Mouse (Mus musculus) CH12.LX (cell line): ENCODE results near the gene Tcf7l1. TPM values are rescaled to one million over a fixed set of nuclear protein-coding genes. Genes with fewer than 3 reads are reported as not detected.

Experiments
- DNase-seq: peaks from one replicate; pipeline ENCODE4 v3.0.0-alpha.2; 2013; ENCODE audit errors: extremely low read depth
- H3K27ac ChIP-seq: 2 replicates; pipeline ENCODE4 v1.5.1; 2012; ENCODE audit warnings: low read depth, mild to moderate bottlenecking, control low read depth, moderate library complexity; ENCODE audit not compliant: insufficient read depth
- H3K27me3 ChIP-seq: replicated peaks from 2 replicates; pipeline ENCODE3; 2012; ENCODE audit warnings: inconsistent platforms
- H3K36me3 ChIP-seq, 2 experiments: replicated peaks in 1 of 2; 2 replicates each; pipeline versions ENCODE3 to v1.6.1; 2012; ENCODE audit warnings: inconsistent platforms in 1 of 2, low read length in 1 of 2, mild to moderate bottlenecking in 1 of 2, mixed read lengths in 1 of 2, moderate library complexity in 1 of 2; ENCODE audit not compliant: control insufficient read depth in 1 of 2, insufficient read depth in 1 of 2
- H3K4me1 ChIP-seq, 2 experiments: 2 replicates each; pipeline ENCODE4 v1.6.1; 2012; ENCODE audit warnings: inconsistent platforms in 1 of 2, moderate library complexity in 1 of 2; ENCODE audit not compliant: insufficient read depth in 2 of 2, control insufficient read depth in 1 of 2
- H3K4me2 ChIP-seq: 2 replicates; pipeline ENCODE4 v1.6.1; 2012; ENCODE audit warnings: low read depth, mild to moderate bottlenecking, control low read depth; ENCODE audit not compliant: poor library complexity, insufficient read depth, severe bottlenecking
- H3K4me3 ChIP-seq, 3 experiments: fragments of 150-350 bp in 1 of 3; sonication (generic) in 1 of 3; replicated peaks in 1 of 3; 2 replicates each; pipeline versions ENCODE3 to v1.5.1; 2011 to 2012; ENCODE audit warnings: low read depth in 2 of 3, low read length in 2 of 3, mild to moderate bottlenecking in 2 of 3, moderate library complexity in 2 of 3, control low read depth in 1 of 3, improper control_type of control experiment in 1 of 3, inconsistent platforms in 1 of 3, mixed read lengths in 1 of 3; ENCODE audit not compliant: poor library complexity in 1 of 3
- H3K79me2 ChIP-seq: replicated peaks from 2 replicates; pipeline ENCODE4 v1.6.1; 2012; ENCODE audit warnings: mild to moderate bottlenecking, moderate library complexity; ENCODE audit not compliant: control insufficient read depth, poor library complexity, insufficient read depth, severe bottlenecking; ENCODE audit errors: extremely low read depth
- H3K9ac ChIP-seq: 2 replicates; pipeline ENCODE4 v1.6.1; 2012; ENCODE audit warnings: low read depth, mild to moderate bottlenecking, control low read depth, moderate library complexity; ENCODE audit not compliant: insufficient read depth
- H3K9me3 ChIP-seq: replicated peaks from 2 replicates; pipeline ENCODE3; 2012; ENCODE audit warnings: low read length, inconsistent platforms, mixed read lengths
- CHD1 ChIP-seq: IDR thresholded peaks from 2 replicates; pipeline ENCODE4 v1.6.1; 2012; ENCODE audit warnings: low read depth, low read length, improper control_type of control experiment, inconsistent platforms
- CTCF ChIP-seq, 2 experiments: IDR thresholded peaks in 1 of 2; conservative IDR thresholded peaks in 1 of 2; 2 replicates each; pipeline ENCODE4 v1.5.1; 2011 to 2012; ENCODE audit warnings: low read depth in 2 of 2, low read length in 2 of 2, improper control_type of control experiment in 1 of 2, inconsistent platforms in 1 of 2, mild to moderate bottlenecking in 1 of 2, moderate library complexity in 1 of 2
- EP300 ChIP-seq: IDR thresholded peaks from 2 replicates; pipeline ENCODE4 v1.6.1; 2011; ENCODE audit warnings: low read length, improper control_type of control experiment
- GABPA ChIP-seq: IDR thresholded peaks from 2 replicates; pipeline ENCODE4 v1.6.1; 2012; ENCODE audit warnings: low read depth, low read length, improper control_type of control experiment, inconsistent platforms; ENCODE audit not compliant: insufficient replicate concordance
- HCFC1 ChIP-seq: IDR thresholded peaks from 2 replicates; pipeline ENCODE4 v1.6.1; 2012; ENCODE audit warnings: low read depth, mild to moderate bottlenecking, inconsistent platforms, low read length, improper control_type of control experiment
- IRF4 ChIP-seq: IDR thresholded peaks from 2 replicates; pipeline ENCODE4 v1.6.1; 2014; ENCODE audit warnings: low read depth, mild to moderate bottlenecking, inconsistent platforms, low read length, improper control_type of control experiment
- JUND ChIP-seq: conservative IDR thresholded peaks from 2 replicates; pipeline ENCODE4 v1.6.1; 2011; ENCODE audit warnings: low read depth, low read length, improper control_type of control experiment
- KAT2A ChIP-seq: IDR thresholded peaks from 2 replicates; pipeline ENCODE4 v1.6.1; 2012; ENCODE audit warnings: low read length, improper control_type of control experiment, inconsistent platforms; ENCODE audit not compliant: insufficient replicate concordance
- MAFK ChIP-seq: IDR thresholded peaks from 2 replicates; pipeline ENCODE4 v1.6.1; 2011; ENCODE audit warnings: low read length, improper control_type of control experiment; ENCODE audit not compliant: insufficient replicate concordance
- MAX ChIP-seq: IDR thresholded peaks from 2 replicates; pipeline ENCODE4 v1.6.1; 2011; ENCODE audit warnings: low read length, improper control_type of control experiment
- MXI1 ChIP-seq: IDR thresholded peaks from 2 replicates; pipeline ENCODE4 v1.6.1; 2011; ENCODE audit warnings: mild to moderate bottlenecking, low read depth, low read length, improper control_type of control experiment
- MYC ChIP-seq: IDR thresholded peaks from 2 replicates; pipeline ENCODE4 v1.6.1; 2011; ENCODE audit warnings: low read depth, mild to moderate bottlenecking, improper control_type of control experiment, low read length
- NELFE ChIP-seq: IDR thresholded peaks from 2 replicates; pipeline ENCODE4 v1.6.1; 2011; ENCODE audit warnings: low read depth, low read length, improper control_type of control experiment
- POLR2AphosphoS2 ChIP-seq: IDR thresholded peaks from 2 replicates; pipeline ENCODE4 v1.6.1; 2011; ENCODE audit warnings: low read depth, low read length, improper control_type of control experiment
- RCOR1 ChIP-seq: conservative IDR thresholded peaks from 2 replicates; pipeline ENCODE4 v1.6.1; 2012; ENCODE audit warnings: low read depth, mild to moderate bottlenecking, inconsistent platforms, low read length, improper control_type of control experiment
- SIN3A ChIP-seq: IDR thresholded peaks from 2 replicates; pipeline ENCODE4 v1.6.1; 2012; ENCODE audit warnings: low read length, improper control_type of control experiment, inconsistent platforms
- SMC3 ChIP-seq: IDR thresholded peaks from 2 replicates; pipeline ENCODE4 v1.6.1; 2011; ENCODE audit warnings: low read depth, low read length, improper control_type of control experiment
- TCF12 ChIP-seq: IDR thresholded peaks from 2 replicates; pipeline ENCODE4 v1.6.1; 2014; ENCODE audit warnings: low read depth, mild to moderate bottlenecking, inconsistent platforms, low read length, improper control_type of control experiment
- USF1 ChIP-seq: IDR thresholded peaks from 2 replicates; pipeline ENCODE4 v1.6.1; 2014; ENCODE audit warnings: low read depth, mild to moderate bottlenecking, inconsistent platforms, low read length, improper control_type of control experiment
- USF2 ChIP-seq: conservative IDR thresholded peaks from 2 replicates; pipeline ENCODE4 v1.6.1; 2011; ENCODE audit warnings: low read depth, low read length, improper control_type of control experiment
- ZKSCAN1 ChIP-seq: IDR thresholded peaks from 2 replicates; pipeline ENCODE4 v1.6.1; 2012; ENCODE audit warnings: low read depth, inconsistent platforms, low read length, improper control_type of control experiment, borderline replicate concordance
- ZMIZ1 ChIP-seq: IDR thresholded peaks from 2 replicates; pipeline ENCODE4 v1.6.1; 2012; ENCODE audit warnings: low read depth, mild to moderate bottlenecking, inconsistent platforms, low read length, improper control_type of control experiment
- ZNF384 ChIP-seq: IDR thresholded peaks from 2 replicates; pipeline ENCODE4 v1.6.1; 2012; ENCODE audit warnings: low read depth, low read length, improper control_type of control experiment, inconsistent platforms
- dilution Hi-C: fragments of 300-500 bp; cut with MboI; formaldehyde crosslinking; loops from 2 replicates; pipeline ENCODE4 v1.14.3; 2020; ENCODE audit warnings: low sequenced_read_pairs; ENCODE audit not compliant: extremely low pct_unique_long_range_greater_than_20kb, extremely low pct_ligation_motif_present
- in situ Hi-C: fragments of 300-500 bp; cut with MboI; formaldehyde crosslinking; loops from 3 replicates; pipeline ENCODE4 v1.14.3; 2019; ENCODE audit warnings: low sequenced_read_pairs, low pct_ligation_motif_present, low pct_unique_long_range_greater_than_20kb, mixed read lengths
- polyA plus RNA-seq: library from polyadenylated mRNA; unstranded; fragments of >175 nt; gene quantifications from 2 replicates; pipeline ENCODE4 v1.2.1, GENCODE M21; 2012; ENCODE audit warnings: low read depth; ENCODE audit not compliant: insufficient read length
- total RNA-seq, 2 experiments: library from RNA; depleted of rRNA; stranded (reverse); fragments of 300-350 nt in 1 of 2; fragments of >200 nt in 1 of 2; gene quantifications; 2 replicates each; pipeline ENCODE4 v1.2.3; 2012 to 2014

Tcf7l1 gene
- total and polyA plus RNA-seq, 3 experiments = 0.13 to 9.9 (median 0.47) TPM

DNA sequence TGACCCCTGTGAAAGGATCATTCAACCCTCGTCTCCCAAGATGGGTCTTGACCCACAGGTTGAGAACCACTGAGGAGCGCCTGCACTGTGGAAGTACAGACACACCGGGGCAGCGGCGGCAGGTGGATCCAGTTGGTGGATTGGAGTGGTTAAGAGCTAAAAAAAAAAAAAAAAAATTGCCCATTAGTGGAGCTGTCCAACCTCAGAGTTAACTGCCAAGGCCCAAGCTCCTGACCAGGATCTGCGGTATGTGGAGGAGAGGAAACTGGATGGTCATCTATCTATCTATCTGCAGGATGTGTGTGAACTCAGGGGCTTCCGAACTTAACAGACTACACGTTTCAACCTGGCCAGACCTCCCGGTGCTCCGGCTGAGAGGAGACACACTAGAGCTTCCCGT lies 41.2 kb downstream of the Tcf7l1 start:
- Histone ChIP-seq H3K9ac (no peak overlapping the region), H3K79me2 (no peaks in the 10 kb centered on the region), H3K27ac (no peak overlapping the region), H3K4me2 (no peak overlapping the region), H3K4me1 (no peaks in the 10 kb centered on the region), H3K9me3 (no peaks in the 10 kb centered on the region), H3K27me3 (peaks cover 2% of the 10 kb centered on the region), H3K4me3 (no peak overlapping the region), H3K36me3 (no peaks in the 10 kb centered on the region)
- dilution Hi-C loops = no loop called here
- in situ Hi-C loops = no loop called here
- no peak for TF ChIP-seq CHD1
- TF ChIP-seq IRF4 = no peak
- no peak for TF ChIP-seq MYC
- no peak for TF ChIP-seq RCOR1
- no peak for TF ChIP-seq POLR2AphosphoS2
- no peak for TF ChIP-seq USF1
- TF ChIP-seq KAT2A = no peak
- TF ChIP-seq GABPA = no peak
- no peak for TF ChIP-seq ZKSCAN1
- no peak for TF ChIP-seq SMC3
- TF ChIP-seq CTCF (conservative IDR thresholded peaks at IDR 0.05 in 1 of 2, IDR thresholded peaks at IDR 0.05 in 1 of 2; ENCODE audit: low read depth in 2 of 2, low read length in 2 of 2) = no peak
- TF ChIP-seq TCF12 = no peak
- no peak for TF ChIP-seq NELFE
- no peak for TF ChIP-seq MXI1
- no peak for DNase-seq

DNA sequence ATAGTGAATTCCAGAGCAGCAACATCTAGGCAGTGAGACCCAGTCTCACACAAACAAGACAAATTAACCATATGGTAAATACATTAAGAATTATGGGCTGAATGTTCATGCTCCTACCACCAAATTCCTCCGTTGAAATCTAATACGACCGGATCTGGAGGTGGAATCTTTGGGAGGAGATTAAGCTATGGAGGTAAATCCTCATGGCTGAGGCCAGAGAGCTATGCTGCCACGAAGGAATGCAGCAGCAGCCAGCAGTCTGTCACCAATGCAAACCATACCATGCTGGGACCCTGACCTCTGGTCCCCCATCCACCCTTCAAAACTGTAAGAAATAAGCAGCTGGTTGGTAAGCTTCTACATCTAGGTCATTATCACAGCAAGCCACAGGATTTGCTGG lies 41.9 kb downstream of the Tcf7l1 start:
- DNase-seq = no peak
- Histone ChIP-seq H3K4me3 (no peak overlapping the region), H3K79me2 (no peaks in the 10 kb centered on the region), H3K9me3 (no peaks in the 10 kb centered on the region), H3K4me2 (no peak overlapping the region), H3K27me3 (peaks cover 2% of the 10 kb centered on the region)
- dilution Hi-C loops = no loop called here
- TF ChIP-seq RCOR1 (no peak), HCFC1 (no peak), USF2 (no peak), KAT2A (no peak), ZNF384 (no peak), MXI1 (no peak), MAFK (no peak), CHD1 (no peak), MAX (no peak), SMC3 (no peak), EP300 (no peak), USF1 (no peak), SIN3A (no peak), JUND (no peak), IRF4 (no peak), ZMIZ1 (no peak)
- TF ChIP-seq, all 38 proteins: peak for 0
- no peaks in the 10 kb centered on the region for H3K4me1 ChIP-seq
- in situ Hi-C loops = no loop called here
- no peaks in the 10 kb centered on the region for H3K36me3 ChIP-seq
- no peak overlapping the region for H3K27ac ChIP-seq
- H3K9ac ChIP-seq = no peak overlapping the region
